Mouse (Mus musculus): ENCODE measurements around the gene Paf1. TPM values are rescaled to one million over a fixed set of nuclear protein-coding genes. Genes with fewer than 3 reads are reported as not detected.
A peak's percentile ranks its signal among the peaks of the same experiment; 100 is the strongest.

Gene Paf1
- polyA plus RNA-seq, 2 experiments, result 54.2 to 102 TPM

GRCm38 (mm10) chr7:28378769-28379651 is 13.7 kb upstream of the Paf1 start:
- Histone ChIP-seq H3K27me3 (ENCODE audit: control insufficient read depth, insufficient read depth, low read length) (no peaks in the 10 kb centered on the region), H3K4me1 (ENCODE audit: control insufficient read depth, insufficient read depth, low read length) (peaks cover 72% of the 10 kb centered on the region), H3K4me3 (replicated peaks; ENCODE audit: low read length) (peak overlapping the region; percentile 73), H3K36me3 (ENCODE audit: control insufficient read depth, insufficient read depth, low read length) (peaks cover 11% of the 10 kb centered on the region), H3K9ac (ENCODE audit: low read depth, low read length, severe bottlenecking) (peak overlapping the region; percentile 75), H3K9me3 (ENCODE audit: control insufficient read depth, low read length) (no peaks in the 10 kb centered on the region), H3K27ac (replicated peaks; ENCODE audit: low read depth, low read length) (peak overlapping the region; percentile 77), H3K4me2 (replicated peaks; ENCODE audit: low read depth, low read length, severe bottlenecking) (peak overlapping the region; percentile 94)
- TF ChIP-seq POLR2A (IDR thresholded peaks at IDR 0.05; ENCODE audit: borderline replicate concordance, extremely low read depth, insufficient read depth, insufficient read length), result peak; percentile 81; the same call in 1 of the 2 replicates
- WGBS, result 1% methylated on average over 51 of the region's 53 CpGs
- DNase-seq (ENCODE audit: low spot score), result peak; percentile 94
- peak; percentile 41 for ATAC-seq (ENCODE audit: low FRiP score, low read depth)

DNA sequence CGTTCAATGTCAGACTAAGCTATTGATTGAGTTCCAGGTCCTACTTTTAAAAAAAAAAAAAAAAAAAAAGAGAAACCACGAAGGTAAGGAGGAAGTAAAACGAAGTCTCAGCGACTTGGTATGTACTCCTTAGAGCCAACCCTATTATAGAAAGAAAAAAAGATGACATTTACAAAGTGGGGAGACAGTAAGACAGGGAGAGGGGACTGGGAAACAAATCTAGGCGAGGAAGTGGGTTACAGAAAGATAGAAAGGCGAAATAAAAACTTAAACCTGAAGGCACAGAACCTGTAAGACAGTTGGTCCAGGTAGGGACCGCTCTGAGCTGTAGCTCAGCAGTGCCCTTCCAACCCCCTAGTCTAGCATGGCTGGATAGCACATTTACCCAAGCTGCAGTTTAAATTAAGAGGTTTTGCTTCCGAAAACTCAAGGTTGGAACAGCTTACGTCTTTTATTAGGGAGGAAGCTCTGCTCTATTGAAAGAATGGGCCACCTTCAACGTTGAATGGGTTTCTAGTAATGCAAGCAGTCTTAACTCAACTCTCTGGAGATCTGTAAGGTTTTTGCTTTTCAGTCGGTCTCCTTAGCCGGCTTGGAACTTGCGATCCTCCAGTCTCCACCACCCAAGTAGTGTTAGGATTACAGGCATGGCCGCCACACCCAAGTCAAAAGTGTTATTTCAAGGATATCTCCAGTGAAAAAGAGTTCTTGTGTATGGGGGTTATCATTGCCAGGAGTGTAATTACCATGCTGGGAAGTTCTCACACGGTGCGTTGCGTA is 12.3 kb upstream of the Paf1 start, which contains the start of gene Zfp36:
TSS of gene Zfp36 (minus strand) at position 17 of the 780 bp plus-strand sequence.
- Histone ChIP-seq H3K36me3 (ENCODE audit: control insufficient read depth, insufficient read depth, low read length) (peaks cover 11% of the 10 kb centered on the region), H3K9me3 (ENCODE audit: control insufficient read depth, low read length) (no peaks in the 10 kb centered on the region), H3K9ac (ENCODE audit: low read depth, low read length, severe bottlenecking) (peak within 1 kb of the TSS; percentile 75), H3K4me1 (ENCODE audit: control insufficient read depth, insufficient read depth, low read length) (peaks cover 66% of the 10 kb centered on the region), H3K4me2 (replicated peaks; ENCODE audit: low read depth, low read length, severe bottlenecking) (peak within 1 kb of the TSS; percentile 94), H3K4me3 (replicated peaks; ENCODE audit: low read length) (peak within 1 kb of the TSS; percentile 73), H3K27me3 (ENCODE audit: control insufficient read depth, insufficient read depth, low read length) (no peaks in the 10 kb centered on the region), H3K27ac (replicated peaks; ENCODE audit: low read depth, low read length) (peak within 1 kb of the TSS; percentile 95)
- no peak for TF ChIP-seq POLR2A (IDR thresholded peaks at IDR 0.05; ENCODE audit: borderline replicate concordance, extremely low read depth, insufficient read depth, insufficient read length)
- no peak for DNase-seq (ENCODE audit: low spot score)
- WGBS, result 43% methylated on average over 17 of the region's 17 CpGs
- no peak for ATAC-seq (ENCODE audit: low FRiP score, low read depth)

- peak overlapping the region; percentile 62 for H3K9ac ChIP-seq (ENCODE audit: low read depth, low read length, severe bottlenecking)
- TF ChIP-seq POLR2A (IDR thresholded peaks at IDR 0.05; ENCODE audit: borderline replicate concordance, extremely low read depth, insufficient read depth, insufficient read length), result no peak
- peaks cover 11% of the 10 kb centered on the region for H3K36me3 ChIP-seq (ENCODE audit: control insufficient read depth, insufficient read depth, low read length)
- H3K27ac ChIP-seq (replicated peaks; ENCODE audit: low read depth, low read length), result peak overlapping the region; percentile 95
- H3K4me1 ChIP-seq (ENCODE audit: control insufficient read depth, insufficient read depth, low read length), result peaks cover 63% of the 10 kb centered on the region
- no peaks in the 10 kb centered on the region for H3K9me3 ChIP-seq (ENCODE audit: control insufficient read depth, low read length)
- peak overlapping the region; percentile 36 for H3K4me3 ChIP-seq (replicated peaks; ENCODE audit: low read length)
- DNase-seq (ENCODE audit: low spot score), result peak; percentile 62
- no peaks in the 10 kb centered on the region for H3K27me3 ChIP-seq (ENCODE audit: control insufficient read depth, insufficient read depth, low read length)
- WGBS, result 4% methylated on average over 30 of the region's 30 CpGs
- H3K4me2 ChIP-seq (replicated peaks; ENCODE audit: low read depth, low read length, severe bottlenecking), result peak overlapping the region; percentile 79
- peak; percentile 21 for ATAC-seq (ENCODE audit: low FRiP score, low read depth)
Measured at GRCm38 (mm10) chr7:28381017-28381790, 11.5 kb upstream of the Paf1 start.

DNA sequence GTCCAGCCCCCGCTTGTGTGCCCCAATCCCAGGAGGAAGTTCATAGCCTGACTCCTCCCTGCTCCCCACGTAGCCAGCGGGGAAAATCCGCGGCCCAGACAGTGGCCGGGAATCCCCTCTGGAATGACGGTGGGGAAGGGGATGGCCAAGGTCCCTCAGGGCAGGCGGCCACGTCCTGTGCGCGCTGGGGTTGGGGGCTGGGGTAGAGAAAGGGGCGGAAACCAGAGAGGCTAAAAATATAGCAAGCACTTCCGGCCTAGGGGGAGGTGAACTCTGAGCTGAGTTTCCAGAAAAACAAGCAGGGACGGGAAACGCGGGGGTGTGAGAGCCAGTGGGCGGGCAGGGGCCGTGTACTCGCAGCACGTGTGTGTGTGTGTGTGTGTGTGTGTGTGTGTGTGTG is 10.8 kb upstream of the Paf1 start:
- DNase-seq (ENCODE audit: low spot score), result peak; percentile 90
- Histone ChIP-seq H3K27ac (replicated peaks; ENCODE audit: low read depth, low read length) (peak overlapping the region; percentile 95), H3K27me3 (ENCODE audit: control insufficient read depth, insufficient read depth, low read length) (no peaks in the 10 kb centered on the region), H3K4me1 (ENCODE audit: control insufficient read depth, insufficient read depth, low read length) (peaks cover 57% of the 10 kb centered on the region), H3K9ac (ENCODE audit: low read depth, low read length, severe bottlenecking) (peak overlapping the region; percentile 62), H3K36me3 (ENCODE audit: control insufficient read depth, insufficient read depth, low read length) (peaks cover 11% of the 10 kb centered on the region), H3K9me3 (ENCODE audit: control insufficient read depth, low read length) (no peaks in the 10 kb centered on the region), H3K4me3 (replicated peaks; ENCODE audit: low read length) (peak overlapping the region; percentile 36), H3K4me2 (replicated peaks; ENCODE audit: low read depth, low read length, severe bottlenecking) (peak overlapping the region; percentile 79)
- peak; percentile 67 for ATAC-seq (ENCODE audit: low FRiP score, low read depth)
- TF ChIP-seq POLR2A (IDR thresholded peaks at IDR 0.05; ENCODE audit: borderline replicate concordance, extremely low read depth, insufficient read depth, insufficient read length), result no peak
- WGBS, result under 1% methylated on average over 18 of the region's 20 CpGs

Data from limb, embryonic 14.5 days (tissue).